Mouse (Mus musculus): ENCODE measurements around the gene Wapl.

DNA sequence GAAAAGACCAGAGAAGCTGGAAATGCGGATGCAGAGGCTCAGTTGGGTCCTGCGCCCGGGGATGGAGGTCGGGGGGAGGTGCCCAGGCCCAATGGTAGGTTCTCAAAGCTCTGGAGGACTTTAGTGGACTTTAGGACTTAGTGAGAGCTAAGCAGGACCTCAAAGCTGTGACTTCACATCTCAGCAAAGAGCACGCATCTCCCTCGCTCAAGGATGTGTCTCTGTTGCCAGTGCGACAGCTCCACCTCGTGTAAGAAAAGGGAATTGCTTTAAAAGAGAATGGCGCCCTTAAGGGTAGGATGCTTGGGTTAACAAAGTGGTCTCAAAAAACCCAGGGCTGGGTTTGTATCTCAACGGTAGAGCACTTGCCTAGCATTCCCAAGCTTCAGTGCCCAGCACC is 104.1 kb downstream of the Wapl start:
- TF ChIP-seq CTCF (IDR thresholded peaks at IDR 0.05; ENCODE audit: borderline replicate concordance, insufficient read depth, low read depth, low read length) = peak; percentile 93
- no peak for TF ChIP-seq POLR2A (IDR thresholded peaks at IDR 0.05; ENCODE audit: borderline replicate concordance, insufficient read depth, low read length)
